Mouse (Mus musculus): Measurements from ENCODE around the gene Psmd11.

- TF ChIP-seq CTCF (IDR thresholded peaks at IDR 0.05; ENCODE audit: low read depth, low read length) (no peak), POLR2A (IDR thresholded peaks at IDR 0.05; ENCODE audit: extremely low read depth, insufficient read depth, low read length) (no peak)
Observed at GRCm38 (mm10) chr11:80506483-80506882, 78.1 kb downstream of the Psmd11 start.
